Mouse (Mus musculus): ENCODE data around the gene Gm45233. TPM values are rescaled to one million over a fixed set of nuclear protein-coding genes. Genes with fewer than 3 reads are reported as not detected.

Gm45233 gene
- polyA plus RNA-seq (2012; ENCODE audit: low replicate concordance): not detected in 2 replicates

GRCm38 (mm10) chr7:43443917-43444293 lies at the start of gene Gm45233, which contains the start of gene Etfb:
Gene Gm45233, plus strand, starts transcription at chr7:43444128.
Gene Etfb, plus strand, starts transcription at chr7:43444083.

GRCm38 (mm10) chr7:43408131-43408553 lies 35.8 kb upstream of the Gm45233 start, which contains the start of gene Siglecg:
Gene Siglecg, plus strand, starts transcription at chr7:43408204.

GRCm38 (mm10) chr7:43427406-43427805 lies 16.5 kb upstream of the Gm45233 start, which contains the start of gene Lim2:
Gene Lim2, plus strand, starts transcription at chr7:43427670.

GRCm38 (mm10) chr7:43436341-43437255 lies 7.3 kb upstream of the Gm45233 start, which contains the start of gene Nkg7:
Gene Nkg7, plus strand, starts transcription at chr7:43437073.

GRCm38 (mm10) chr7:43440482-43440881 lies 3.4 kb upstream of the Gm45233 start, which contains the start of gene Cldnd2:
Gene Cldnd2, plus strand, starts transcription at chr7:43440782.

GRCm38 (mm10) chr7:43462851-43463250 lies 18.9 kb downstream of the Gm45233 start, which contains the start of gene Vsig10l:
Gene Vsig10l, plus strand, starts transcription at chr7:43463151.

GRCm38 (mm10) chr7:43489631-43490125 lies 45.8 kb downstream of the Gm45233 start, which contains the start of gene Iglon5:
Gene Iglon5, minus strand, starts transcription at chr7:43490075.

Other genes with a start within 250 kb of the Gm45233 start
- gene Zfp715, start 130.8 kb upstream of the Gm45233 start, polyA plus RNA-seq (2012; ENCODE audit: low replicate concordance): 2.4 TPM in 1 of 2 replicates, not detected in the other
- gene Siglecf, start 92.8 kb upstream of the Gm45233 start, polyA plus RNA-seq (2012; ENCODE audit: low replicate concordance): 0.26 TPM in 1 of 2 replicates, not detected in the other
- gene Siglecg, start 35.9 kb upstream of the Gm45233 start, polyA plus RNA-seq (2012; ENCODE audit: low replicate concordance): 17.6 and 29.5 TPM in 2 replicates
- 0.18 TPM in 1 of 2 replicates, not detected in the other for gene Lim2, start 16.5 kb upstream of the Gm45233 start, polyA plus RNA-seq (2012; ENCODE audit: low replicate concordance)
- gene Nkg7, start 7.1 kb upstream of the Gm45233 start, polyA plus RNA-seq (2012; ENCODE audit: low replicate concordance): 1.1 and 1.3 TPM in 2 replicates
- not detected in 2 replicates for gene Cldnd2, start 3.3 kb upstream of the Gm45233 start, polyA plus RNA-seq (2012; ENCODE audit: low replicate concordance)
- 23.9 and 71.5 TPM in 2 replicates for gene Etfb, start within 50 bp of the Gm45233 start, polyA plus RNA-seq (2012; ENCODE audit: low replicate concordance)
- gene Vsig10l, start 19.0 kb downstream of the Gm45233 start, polyA plus RNA-seq (2012; ENCODE audit: low replicate concordance): 2.8 and 6.4 TPM in 2 replicates
- gene Iglon5, start 45.9 kb downstream of the Gm45233 start, polyA plus RNA-seq (2012; ENCODE audit: low replicate concordance): 0.59 TPM in 1 of 2 replicates, not detected in the other
- not detected in 2 replicates for gene 4931406B18Rik, start 61.8 kb downstream of the Gm45233 start, polyA plus RNA-seq (2012; ENCODE audit: low replicate concordance)
- gene Cd33, start 100.3 kb downstream of the Gm45233 start, polyA plus RNA-seq (2012; ENCODE audit: low replicate concordance): 5.2 and 7.8 TPM in 2 replicates
- 0.30 and 0.33 TPM in 2 replicates for gene Zfp658, start 118.1 kb downstream of the Gm45233 start, polyA plus RNA-seq (2012; ENCODE audit: low replicate concordance)
- gene Zfp719, start 135.5 kb downstream of the Gm45233 start, polyA plus RNA-seq (2012; ENCODE audit: low replicate concordance): 0.50 TPM in 1 of 2 replicates, not detected in the other
- gene Zfp819, start 163.0 kb downstream of the Gm45233 start, polyA plus RNA-seq (2012; ENCODE audit: low replicate concordance): not detected in 2 replicates
- gene Ceacam18, start 190.6 kb downstream of the Gm45233 start, polyA plus RNA-seq (2012; ENCODE audit: low replicate concordance): not detected in 2 replicates
- gene Siglece, start 216.0 kb downstream of the Gm45233 start, polyA plus RNA-seq (2012; ENCODE audit: low replicate concordance): 1.5 and 1.6 TPM in 2 replicates
- gene Ctu1, start 227.9 kb downstream of the Gm45233 start, polyA plus RNA-seq (2012; ENCODE audit: low replicate concordance): 11.7 and 15.4 TPM in 2 replicates
- gene Klk14, start 246.3 kb downstream of the Gm45233 start, polyA plus RNA-seq (2012; ENCODE audit: low replicate concordance): not detected in 2 replicates

All from leukemia stem cell, adult 10-12 weeks (primary cell).